ENCODE assay signal across 8 mouse cellular contexts in the genomic region with DNA sequence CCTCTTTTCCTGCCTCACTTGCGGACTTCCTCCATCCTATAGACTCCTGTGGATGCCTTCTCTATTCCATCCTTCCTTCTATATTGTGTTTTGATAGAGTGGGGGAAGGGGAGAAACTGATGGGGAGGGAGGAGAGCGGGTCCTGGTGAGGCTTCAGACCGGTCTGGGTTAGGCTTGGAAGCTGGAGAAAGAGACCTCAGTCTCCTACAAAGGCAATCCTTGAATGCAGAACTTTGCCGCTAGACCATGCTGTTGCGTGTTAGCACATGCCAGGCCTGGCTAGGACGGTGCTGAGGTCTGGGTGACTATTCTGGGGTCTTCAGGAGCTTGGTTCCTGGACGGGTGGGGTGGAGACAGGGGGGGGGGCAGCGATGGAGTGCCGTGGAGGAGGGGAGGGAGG. TPM values are rescaled to one million over a fixed set of nuclear protein-coding genes. Genes with fewer than 3 reads are reported as not detected.
DNase-seq lines count a peak whose midpoint lies in the region; ATAC-seq and TF ChIP-seq lines count a peak whose summit lies in the region.
"Had no signal": no experiment of that assay in that cellular context is flagged by ENCODE, and none has a peak within 500 bp of the region (broad histone marks: within the 10 kb centered on the region; RNA-seq: fewer than 3 reads in every experiment).

No protein-coding gene starts in this region.

- H3K36me3 ChIP-seq in lung, embryonic 14.5 days (ENCODE audit: insufficient read depth): no peaks in the 10 kb centered on the region
- H3K36me3 ChIP-seq in forebrain, embryonic 12.5 days (replicated peaks): no peaks in the 10 kb centered on the region
- H3K36me3 ChIP-seq in intestine, postnatal 0 days (ENCODE audit: control insufficient read depth, insufficient read depth): no peaks in the 10 kb centered on the region
- H3K36me3 ChIP-seq in stomach, embryonic 14.5 days (ENCODE audit: control insufficient read depth, insufficient read depth, low read length): no peaks in the 10 kb centered on the region
- H3K36me3 ChIP-seq: liver, embryonic 15.5 days had no signal

- TF ChIP-seq CTCF in lung, embryonic 14.5 days (IDR thresholded peaks at IDR 0.05; ENCODE audit: low read depth): no peak
- TF ChIP-seq CTCF in intestine, postnatal 0 days (IDR thresholded peaks at IDR 0.05; ENCODE audit: low read depth): no peak

- peak overlapping the region; percentile 46 for H3K4me3 ChIP-seq in lung, embryonic 14.5 days (ENCODE audit: low read depth, low read length)
- H3K4me3 ChIP-seq in forebrain, embryonic 12.5 days (replicated peaks): peak overlapping the region; percentile 54
- peak overlapping the region; percentile 5; the same call in 1 of the 2 replicates for H3K4me3 ChIP-seq in intestine, postnatal 0 days (ENCODE audit: low read depth, low read length)
- peak overlapping the region; percentile 47 for H3K4me3 ChIP-seq in stomach, embryonic 14.5 days (ENCODE audit: low read depth, low read length)
- H3K4me3 ChIP-seq: liver, embryonic 15.5 days had no signal

- no peak overlapping the region for H3K27ac ChIP-seq in lung, embryonic 14.5 days (ENCODE audit: low read depth)
- H3K27ac ChIP-seq in forebrain, embryonic 12.5 days: no peak overlapping the region
- no peak overlapping the region for H3K27ac ChIP-seq in intestine, postnatal 0 days (ENCODE audit: low read depth, low read length)
- H3K27ac ChIP-seq in stomach, embryonic 14.5 days (ENCODE audit: low read length): no peak overlapping the region
- H3K27ac ChIP-seq: liver, embryonic 15.5 days had no signal

- WGBS in lung, embryonic 14.5 days: 8% methylated on average over 8 of the region's 9 CpGs
- 4% methylated on average over 9 of the region's 9 CpGs for WGBS in forebrain, embryonic 12.5 days
- WGBS in intestine, postnatal 0 days: 14% methylated on average over 9 of the region's 9 CpGs
- 11% methylated on average over 9 of the region's 9 CpGs for WGBS in stomach, embryonic 14.5 days

- H3K27me3 ChIP-seq in lung, embryonic 14.5 days (ENCODE audit: insufficient read depth, low read length): peaks cover 12% of the 10 kb centered on the region; the same call in 1 of the 2 replicates
- peaks cover 29% of the 10 kb centered on the region for H3K27me3 ChIP-seq in forebrain, embryonic 12.5 days
- H3K27me3 ChIP-seq in intestine, postnatal 0 days (replicated peaks; ENCODE audit: control insufficient read depth, insufficient read depth, low read length): peaks cover 36% of the 10 kb centered on the region
- H3K27me3 ChIP-seq in stomach, embryonic 14.5 days (ENCODE audit: control insufficient read depth, insufficient read depth, low read length): peaks cover 11% of the 10 kb centered on the region; the same call in 1 of the 2 replicates

- DNase-seq in lung, embryonic 14.5 days: peak; percentile 9
- DNase-seq in lung, postnatal 14 days: no peak
- no peak for DNase-seq in layer of hippocampus, adult 8-10 months (ENCODE audit: low spot score in 2 of 2)
- no peak for DNase-seq in yolk sac, embryonic 10.5 days (ENCODE audit: low spot score)

- H3K9me3 ChIP-seq in lung, embryonic 14.5 days (ENCODE audit: low read depth, low read length): no peaks in the 10 kb centered on the region
- no peaks in the 10 kb centered on the region for H3K9me3 ChIP-seq in forebrain, embryonic 12.5 days
- H3K9me3 ChIP-seq in intestine, postnatal 0 days (ENCODE audit: control insufficient read depth): no peaks in the 10 kb centered on the region
- no peaks in the 10 kb centered on the region for H3K9me3 ChIP-seq in stomach, embryonic 14.5 days (ENCODE audit: control insufficient read depth, low read depth, low read length)
- H3K9me3 ChIP-seq: liver, embryonic 15.5 days had no signal

- ATAC-seq in lung, embryonic 14.5 days (ENCODE audit: insufficient read depth): no peak
- no peak for ATAC-seq in forebrain, embryonic 12.5 days (ENCODE audit: low FRiP score)
- no peak for ATAC-seq in intestine, postnatal 0 days
- no peak for ATAC-seq in stomach, embryonic 14.5 days (ENCODE audit: insufficient number of reproducible peaks, insufficient read depth, low FRiP score, low read depth)

- H3K4me1 ChIP-seq in lung, embryonic 14.5 days (ENCODE audit: insufficient read depth): no peaks in the 10 kb centered on the region
- H3K4me1 ChIP-seq in forebrain, embryonic 12.5 days: peaks cover 18% of the 10 kb centered on the region
- H3K4me1 ChIP-seq in intestine, postnatal 0 days (replicated peaks; ENCODE audit: control insufficient read depth, insufficient read depth, low read length): no peaks in the 10 kb centered on the region
- H3K4me1 ChIP-seq in stomach, embryonic 14.5 days (ENCODE audit: control insufficient read depth, insufficient read depth, low read length): 0 out of 2 replicates have a peak, but pooled peaks cover 4% of the 10 kb centered on the region
- H3K4me1 ChIP-seq: liver, embryonic 15.5 days had no signal

- peak overlapping the region; percentile 29; the same call in 1 of the 2 replicates for H3K9ac ChIP-seq in lung, embryonic 14.5 days
- H3K9ac ChIP-seq in forebrain, embryonic 12.5 days: peak overlapping the region; percentile 72; the same call in 1 of the 2 replicates
- no peak overlapping the region for H3K9ac ChIP-seq in intestine, postnatal 0 days (ENCODE audit: low read depth, low read length)
- H3K9ac ChIP-seq in stomach, embryonic 14.5 days (replicated peaks; ENCODE audit: low read depth, low read length): peak overlapping the region; percentile 40
- H3K9ac ChIP-seq: liver, embryonic 15.5 days had no signal

- peak overlapping the region; percentile 78 for H3K4me2 ChIP-seq in lung, embryonic 14.5 days
- peak overlapping the region; percentile 66 for H3K4me2 ChIP-seq in forebrain, embryonic 12.5 days
- H3K4me2 ChIP-seq in intestine, postnatal 0 days (replicated peaks; ENCODE audit: low read depth): peak overlapping the region; percentile 18
- H3K4me2 ChIP-seq in stomach, embryonic 14.5 days (replicated peaks; ENCODE audit: low read depth, low read length): peak overlapping the region; percentile 60
- H3K4me2 ChIP-seq: liver, embryonic 15.5 days had no signal

RNA-seq across cellular contexts. Expression of a gene that starts 0.7 kb away (rescaled TPM):
- polyA plus RNA-seq in lung, embryonic 14.5 days (2014; fragmentation: Nextera tagmentation; extraction: Ambion mirVana): 0.39 and 0.42 TPM in 2 replicates
- 1.8 and 2.2 TPM in 2 replicates for polyA plus RNA-seq in forebrain, embryonic 12.5 days (2016; fragmentation: Nextera tagmentation; extraction: Ambion mirVana)
- polyA plus RNA-seq in intestine, postnatal 0 days (2015; fragmentation: Nextera tagmentation; extraction: Ambion mirVana): 0.20 and 0.29 TPM in 2 replicates
- polyA plus RNA-seq in stomach, embryonic 14.5 days (2014; fragmentation: Nextera tagmentation; extraction: Ambion mirVana): 1.2 and 1.3 TPM in 2 replicates
- 10 to 100 TPM; 34.9 to 42.6 (median 36.9) TPM for total RNA-seq in layer of hippocampus, adult 8-10 months (2022)
- polyA plus RNA-seq: liver, embryonic 15.5 days had no signal

Comparison
In these comparisons a context has a peak if more than half of its experiments do, and no peak if none do; other contexts are left out.
1. H3K4me2 ChIP-seq: peak in every context shown above with its lines; median percentile 78 in lung, embryonic 14.5 days; 66 in forebrain, embryonic 12.5 days; 60 in stomach, embryonic 14.5 days; 18 in intestine, postnatal 0 days.